Mouse (Mus musculus) C2C12 (cell line): ENCODE results near the gene Itih2. TPM values are rescaled to one million over a fixed set of nuclear protein-coding genes. Genes with fewer than 3 reads are reported as not detected.

Experiments used
- H3K27me3 ChIP-seq: one replicate; pipeline ENCODE4 v1.6.1; 2011; ENCODE audit not compliant: control insufficient read depth, insufficient read depth, insufficient read length
- H3K36me3 ChIP-seq: one replicate; pipeline ENCODE4 v1.6.1; 2011; ENCODE audit not compliant: control insufficient read depth, insufficient read depth
- H3K4me3 ChIP-seq: one replicate; pipeline ENCODE4 v1.5.1; 2011; ENCODE audit warnings: mild to moderate bottlenecking, control low read depth; ENCODE audit not compliant: poor library complexity, insufficient read depth, severe bottlenecking
- H3K79me2 ChIP-seq: one replicate; pipeline ENCODE4 v1.6.1; 2011; ENCODE audit not compliant: control insufficient read depth, insufficient read depth
- H3K79me3 ChIP-seq: one replicate; pipeline ENCODE4 v1.6.1; 2011; ENCODE audit warnings: low read depth, control low read depth
- H3ac ChIP-seq: one replicate; pipeline ENCODE3; 2011; ENCODE audit warnings: low read depth; ENCODE audit not compliant: control insufficient read depth, insufficient read length
- CEBPB ChIP-seq: IDR thresholded peaks from one replicate; pipeline ENCODE4 v1.6.1; 2011; ENCODE audit warnings: low read depth, mild to moderate bottlenecking, control low read depth, moderate library complexity
- CTCF ChIP-seq: IDR thresholded peaks from one replicate; pipeline ENCODE4 v1.5.1; 2011; ENCODE audit not compliant: control insufficient read depth, insufficient read depth, insufficient read length
- FOSL1 ChIP-seq: IDR thresholded peaks from one replicate; pipeline ENCODE4 v1.8.0; 2011; ENCODE audit warnings: mild to moderate bottlenecking, low read length; ENCODE audit not compliant: poor library complexity, insufficient read depth, severe bottlenecking
- MAX ChIP-seq: IDR thresholded peaks from one replicate; pipeline ENCODE4 v1.6.1; 2011; ENCODE audit warnings: mild to moderate bottlenecking, control low read depth
- MYOD1 ChIP-seq: IDR thresholded peaks from one replicate; pipeline ENCODE4 v1.6.1; 2011; ENCODE audit warnings: low read depth; ENCODE audit not compliant: control insufficient read depth, insufficient read length
- MYOG ChIP-seq: IDR thresholded peaks from one replicate; pipeline ENCODE4 v1.6.1; 2011; ENCODE audit not compliant: control insufficient read depth, insufficient read length; ENCODE audit errors: extremely low read depth
- USF1 ChIP-seq: IDR thresholded peaks from one replicate; pipeline ENCODE4 v1.6.1; 2011; ENCODE audit warnings: low read depth, mild to moderate bottlenecking, control low read depth, moderate library complexity
- long read RNA-seq, 2 experiments: library from polyadenylated mRNA; unstranded; transcript quantifications; one replicate each; pipeline ENCODE4 v2.0.0; 2019 to 2020
- polyA plus RNA-seq: library from polyadenylated mRNA; unstranded; fragments of >200 nt; fragmentation: generic; extraction: Trizol; gene quantifications from one replicate; pipeline ENCODE4 v1.2.1, GENCODE M21; 2012; ENCODE audit warnings: missing spikeins

The Itih2 gene
- polyA plus RNA-seq: not detected
- long read RNA-seq, experiment 1, partial matches to known transcripts: 0 of 1 reads
- long read RNA-seq, experiment 1, other reads (novel, unspliced or antisense): 1 of 1 reads
- long read RNA-seq, experiment 2, partial matches to known transcripts: 0 of 1 reads
- long read RNA-seq, experiment 2, other reads (novel, unspliced or antisense): 1 of 1 reads

DNA sequence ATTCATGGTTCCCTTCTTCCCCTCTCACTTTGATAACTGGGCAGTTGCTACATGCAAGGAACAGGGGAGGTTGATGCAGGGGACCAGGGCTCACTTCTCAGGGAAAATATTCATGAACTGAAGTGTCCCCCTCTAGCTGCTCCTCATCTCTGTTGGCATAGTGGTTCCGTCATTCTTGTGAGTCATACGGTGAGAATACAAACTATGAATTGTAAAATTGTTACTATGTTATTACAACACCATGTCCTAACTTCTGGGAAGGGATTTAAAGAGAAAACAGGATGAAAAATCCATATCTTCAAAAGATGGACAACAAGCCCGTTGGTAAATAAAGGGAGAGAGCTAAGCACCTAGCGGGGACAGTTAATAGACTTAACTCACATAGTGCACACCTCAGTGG lies at the start of gene Itih2:
Gene Itih2, minus strand, starts transcription at position 101 of the 400 bp plus-strand sequence.
- Histone ChIP-seq H3K79me2 (no peaks in the 10 kb centered on the region), H3K79me3 (no peaks in the 10 kb centered on the region), H3K36me3 (no peaks in the 10 kb centered on the region), H3ac (no peak within 1 kb of the TSS), H3K27me3 (no peaks in the 10 kb centered on the region), H3K4me3 (no peak within 1 kb of the TSS)
- TF ChIP-seq CEBPB: no peak

DNA sequence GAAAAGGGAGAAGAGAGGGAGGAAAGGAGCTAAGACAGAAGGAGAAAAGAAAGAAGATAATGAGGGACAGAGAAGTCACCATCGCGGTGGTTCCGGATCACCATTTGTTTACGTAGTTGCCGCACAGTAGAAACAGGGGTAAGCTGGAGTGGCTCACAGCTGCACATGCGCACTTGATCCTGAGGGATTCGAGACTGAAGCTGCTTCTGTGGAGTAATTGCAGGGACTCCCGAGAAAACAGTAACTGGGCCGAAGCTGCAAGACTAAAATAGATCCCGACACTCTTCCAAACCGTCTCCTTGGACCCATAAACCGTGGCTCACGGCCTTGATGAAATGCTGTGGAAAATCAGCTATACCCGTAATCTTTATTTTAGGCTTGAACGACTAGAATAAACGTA lies 38.8 kb upstream of the Itih2 start:
- Histone ChIP-seq H3ac (no peak overlapping the region), H3K4me3 (no peak overlapping the region), H3K79me2 (no peaks in the 10 kb centered on the region), H3K79me3 (no peaks in the 10 kb centered on the region), H3K27me3 (no peaks in the 10 kb centered on the region), H3K36me3 (no peaks in the 10 kb centered on the region)
- TF ChIP-seq FOSL1: no peak

DNA sequence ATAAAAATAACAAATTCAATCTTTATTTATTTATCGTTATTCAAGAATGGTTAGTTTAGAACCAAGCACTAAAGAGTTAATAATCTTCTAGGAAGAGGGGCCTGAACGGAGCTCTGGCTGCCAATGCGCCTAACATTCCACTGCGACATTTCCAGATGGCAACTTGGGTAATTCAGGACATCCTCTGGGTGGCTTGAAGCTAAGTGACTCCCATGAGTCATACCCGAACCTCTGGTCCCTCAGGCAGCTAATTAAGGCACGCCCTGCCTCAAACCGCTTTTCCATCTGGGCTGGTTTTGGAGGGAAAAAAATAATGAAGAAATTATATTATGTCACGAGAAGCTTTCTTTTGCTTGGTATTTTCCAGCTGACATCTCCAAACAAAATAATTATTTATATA lies 36.8 kb upstream of the Itih2 start:
- TF ChIP-seq USF1 (no peak), CEBPB (no peak), CTCF (no peak), FOSL1 (no peak), MYOG (no peak), MYOD1 (no peak)

DNA sequence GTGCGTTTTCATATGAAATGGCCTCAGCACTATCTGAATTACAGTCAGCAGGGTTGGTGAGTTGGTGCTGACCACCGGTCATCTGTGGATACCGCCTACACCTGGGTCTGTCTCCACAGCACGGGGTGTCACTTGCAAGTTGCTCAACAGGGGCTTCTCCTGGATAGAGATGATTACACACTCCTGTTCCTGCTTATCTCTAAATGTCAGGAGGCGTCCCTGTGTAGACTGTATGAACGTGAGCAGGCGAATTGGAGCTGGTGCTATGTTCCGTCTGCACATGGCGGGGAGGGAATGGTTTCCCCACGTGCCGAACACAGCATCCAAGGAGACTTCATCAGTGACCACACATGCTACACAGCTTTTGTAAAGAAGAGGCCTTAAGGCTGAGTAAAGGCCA lies 36.1 kb upstream of the Itih2 start:
- no peaks in the 10 kb centered on the region for H3K79me3 ChIP-seq
- no peak for TF ChIP-seq FOSL1
- no peak for TF ChIP-seq CEBPB
- TF ChIP-seq CTCF: no peak
- TF ChIP-seq USF1: no peak
- no peak for TF ChIP-seq MYOD1
- no peak for TF ChIP-seq MYOG
- no peak for TF ChIP-seq MAX
- no peaks in the 10 kb centered on the region for H3K36me3 ChIP-seq
- no peak overlapping the region for H3ac ChIP-seq
- no peaks in the 10 kb centered on the region for H3K79me2 ChIP-seq
- no peak overlapping the region for H3K4me3 ChIP-seq
- no peaks in the 10 kb centered on the region for H3K27me3 ChIP-seq

More for the DNA sequence above, 36.8 kb upstream of the Itih2 start:
- Histone ChIP-seq H3K36me3 (no peaks in the 10 kb centered on the region), H3K79me3 (no peaks in the 10 kb centered on the region), H3K4me3 (no peak overlapping the region), H3K27me3 (no peaks in the 10 kb centered on the region), H3K79me2 (no peaks in the 10 kb centered on the region), H3ac (no peak overlapping the region)

DNA sequence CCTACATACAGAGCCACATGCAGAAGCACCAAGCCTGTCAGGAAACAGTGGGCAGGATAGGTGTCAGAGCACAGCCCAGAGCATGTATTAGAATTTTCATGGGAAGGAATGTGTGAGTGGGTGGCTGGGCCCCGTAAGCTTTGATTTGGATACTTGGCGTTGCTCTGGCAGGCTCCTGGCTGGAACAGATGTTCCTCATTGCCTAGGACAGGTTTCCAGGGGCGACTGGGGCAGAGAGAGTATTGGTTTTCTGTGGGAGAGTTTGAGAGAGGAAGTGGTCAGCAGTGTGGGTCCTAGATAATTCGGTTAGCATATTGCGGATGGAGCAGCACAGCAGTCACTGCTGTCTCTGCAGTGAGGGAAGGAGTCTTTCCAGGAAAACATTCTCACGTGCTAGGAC lies 35.4 kb upstream of the Itih2 start:
- no peak overlapping the region for H3ac ChIP-seq
- H3K4me3 ChIP-seq: no peak overlapping the region
- H3K36me3 ChIP-seq: no peaks in the 10 kb centered on the region
- no peaks in the 10 kb centered on the region for H3K27me3 ChIP-seq
- H3K79me3 ChIP-seq: no peaks in the 10 kb centered on the region
- H3K79me2 ChIP-seq: no peaks in the 10 kb centered on the region
- TF ChIP-seq MYOD1 (no peak), FOSL1 (no peak), USF1 (no peak), MAX (no peak), CTCF (no peak)

DNA sequence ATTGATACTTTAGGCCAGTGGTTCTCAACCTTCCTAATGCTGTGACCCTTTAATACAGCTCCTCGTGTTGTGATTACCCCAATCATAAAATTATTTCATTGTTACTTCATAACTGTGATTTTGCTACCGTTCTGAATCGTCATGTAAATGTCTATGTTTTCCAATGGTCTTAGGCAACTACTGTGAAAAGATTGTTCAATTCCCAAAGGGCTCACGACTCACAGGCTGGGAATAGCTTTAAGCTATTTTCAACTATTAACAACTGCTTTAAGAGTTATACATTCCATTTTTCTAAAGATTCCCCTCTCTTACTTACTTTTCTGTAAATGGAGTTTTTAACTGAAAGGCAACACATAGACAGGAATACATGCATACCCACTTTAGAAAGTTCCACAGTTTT lies 30.8 kb upstream of the Itih2 start:
- Histone ChIP-seq H3ac (no peak overlapping the region), H3K27me3 (no peaks in the 10 kb centered on the region), H3K79me2 (no peaks in the 10 kb centered on the region), H3K79me3 (no peaks in the 10 kb centered on the region), H3K36me3 (no peaks in the 10 kb centered on the region), H3K4me3 (no peak overlapping the region)
- TF ChIP-seq CTCF (no peak), USF1 (no peak), FOSL1 (no peak), CEBPB (no peak), MAX (no peak), MYOG (no peak)
